Mouse (Mus musculus): ENCODE data around the gene Rnft1.

GRCm38 (mm10) chr11:86436843-86437242 is 47.6 kb upstream of the Rnft1 start:
- TF ChIP-seq FLI1 (IDR thresholded peaks at IDR 0.05; ENCODE audit: low read length), result no peak
- TF ChIP-seq GATA1 (IDR thresholded peaks at IDR 0.05; ENCODE audit: borderline replicate concordance, low read length), result no peak

All from megakaryocyte, embryonic 14.5 days (primary cell).